Mouse (Mus musculus): Measurements from ENCODE around the gene 4930590J08Rik. TPM values are rescaled to one million over a fixed set of nuclear protein-coding genes. Genes with fewer than 3 reads are reported as not detected.

4930590J08Rik gene
- total and polyA plus RNA-seq, 2 experiments from 2014 or later = 0.36 to 3.7 TPM

- no peak for TF ChIP-seq CTCF (IDR thresholded peaks at IDR 0.05; ENCODE audit: low read depth)
- Histone ChIP-seq H3K4me3 (ENCODE audit: low read depth, low read length) (no peak overlapping the region), H3K27ac (ENCODE audit: low read depth, low read length) (0 out of 2 replicates have a peak overlapping the region, but pooled peaks have one; percentile 2), H3K4me1 (ENCODE audit: insufficient read depth) (no peaks in the 10 kb centered on the region), H3K4me2 (ENCODE audit: low read depth) (no peak overlapping the region), H3K36me3 (ENCODE audit: insufficient read depth) (no peaks in the 10 kb centered on the region), H3K9ac (no peak overlapping the region), H3K9me3 (ENCODE audit: low read length) (no peaks in the 10 kb centered on the region), H3K27me3 (ENCODE audit: insufficient read depth, low read length) (no peaks in the 10 kb centered on the region)
- ATAC-seq (no peak; the same call in 1 of the 2 replicates), DNase-seq (peak; percentile 8)
- WGBS = 44% methylated on average over 8 of the region's 8 CpGs
Observed at GRCm38 (mm10) chr6:91996072-91996471, 93.5 kb downstream of the 4930590J08Rik start.

Other genes starting within 250 kb of the 4930590J08Rik start
- gene Slc6a6, start 218.8 kb upstream of the 4930590J08Rik start, total RNA-seq (2014; rRNA removed) = 72.2 and 101 TPM in 2 replicates
- 89.5 and 139 TPM in 2 replicates for gene Slc6a6, start 218.8 kb upstream of the 4930590J08Rik start, polyA plus RNA-seq (2015; fragmentation: Nextera tagmentation; extraction: Ambion mirVana)
- gene Grip2, start 75.6 kb upstream of the 4930590J08Rik start, total RNA-seq (2014; rRNA removed) = 19.9 and 24.9 TPM in 2 replicates
- 7.7 and 7.8 TPM in 2 replicates for gene Grip2, start 75.6 kb upstream of the 4930590J08Rik start, polyA plus RNA-seq (2015; fragmentation: Nextera tagmentation; extraction: Ambion mirVana)
- 22.8 and 23.4 TPM in 2 replicates for gene Ccdc174, start 24.8 kb upstream of the 4930590J08Rik start, total RNA-seq (2014; rRNA removed)
- gene Ccdc174, start 24.8 kb upstream of the 4930590J08Rik start, polyA plus RNA-seq (2015; fragmentation: Nextera tagmentation; extraction: Ambion mirVana) = 30.8 and 35.2 TPM in 2 replicates
- 9.3 and 13.0 TPM in 2 replicates for gene Fgd5, start 76.1 kb downstream of the 4930590J08Rik start, total RNA-seq (2014; rRNA removed)
- gene Fgd5, start 76.1 kb downstream of the 4930590J08Rik start, polyA plus RNA-seq (2015; fragmentation: Nextera tagmentation; extraction: Ambion mirVana) = 4.0 and 6.7 TPM in 2 replicates
- gene Nr2c2, start 188.6 kb downstream of the 4930590J08Rik start, total RNA-seq (2014; rRNA removed) = 62.6 and 78.9 TPM in 2 replicates
- 23.9 and 32.6 TPM in 2 replicates for gene Nr2c2, start 188.6 kb downstream of the 4930590J08Rik start, polyA plus RNA-seq (2015; fragmentation: Nextera tagmentation; extraction: Ambion mirVana)

Measured in forebrain, postnatal 0 days (tissue).